ENCODE assay signal across 8 mouse cellular contexts in the genomic region with DNA sequence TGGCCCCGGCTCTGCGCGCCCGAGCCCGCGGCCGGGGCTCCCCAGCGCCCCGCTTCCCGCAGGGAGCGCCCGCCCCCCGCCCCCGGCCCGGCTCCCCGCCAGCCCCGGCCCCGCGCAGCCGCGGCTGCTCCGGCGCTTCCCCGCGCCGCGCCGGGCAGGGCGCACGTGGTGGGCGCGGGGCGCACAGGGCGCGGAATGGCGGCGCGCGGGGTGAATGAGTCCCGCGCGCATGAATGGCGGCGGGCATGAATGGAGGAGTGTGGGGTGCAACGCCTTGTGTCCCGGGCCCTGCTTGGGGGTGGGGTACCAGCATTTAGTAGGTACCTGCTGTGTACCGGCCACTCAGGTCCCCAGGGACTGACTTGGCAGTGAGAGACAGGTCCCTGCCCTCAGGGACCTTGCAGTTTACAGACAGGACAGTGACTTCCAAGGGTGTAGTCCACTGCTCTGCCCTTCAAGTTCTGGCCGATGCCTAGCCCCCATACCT. TPM values are rescaled to one million over a fixed set of nuclear protein-coding genes. Genes with fewer than 3 reads are reported as not detected.
DNase-seq lines count a peak whose midpoint lies in the region; ATAC-seq and TF ChIP-seq lines count a peak whose summit lies in the region.

A gene (minus strand): TSS at position 51 of the 487 bp plus-strand sequence.

- TF ChIP-seq EP300 in liver, postnatal 0 days (IDR thresholded peaks at IDR 0.05; ENCODE audit: low read depth): no peak

- H3K36me3 ChIP-seq in megakaryocyte, embryonic 14.5 days (replicated peaks; ENCODE audit: low read length): no peaks in the 10 kb centered on the region
- no peaks in the 10 kb centered on the region for H3K36me3 ChIP-seq in hindbrain, embryonic 15.5 days
- H3K36me3 ChIP-seq in liver, postnatal 0 days (replicated peaks; ENCODE audit: insufficient read depth, low read length): no peaks in the 10 kb centered on the region

- ATAC-seq in megakaryocyte, adult 5-6 weeks (ENCODE audit: poor library complexity, severe bottlenecking): no peak
- peak; percentile 67; the same call in 1 of the 2 replicates for ATAC-seq in hindbrain, embryonic 15.5 days (ENCODE audit: low FRiP score, low read depth)
- ATAC-seq in liver, postnatal 0 days: peak; percentile 19; the same call in 1 of the 2 replicates

- peak within 1 kb of the TSS; percentile 78 for H3K27ac ChIP-seq in hindbrain, embryonic 15.5 days (replicated peaks)
- H3K27ac ChIP-seq in liver, postnatal 0 days (ENCODE audit: low read depth): no peak within 1 kb of the TSS

- H3K4me3 ChIP-seq in megakaryocyte, embryonic 14.5 days (replicated peaks): peak within 1 kb of the TSS; percentile 83
- H3K4me3 ChIP-seq in hindbrain, embryonic 15.5 days: peak within 1 kb of the TSS; percentile 64
- peak within 1 kb of the TSS; percentile 44 for H3K4me3 ChIP-seq in liver, postnatal 0 days (ENCODE audit: low read depth, low read length)

- WGBS in hindbrain, embryonic 15.5 days: 4% methylated on average over 21 of the region's 48 CpGs
- WGBS in liver, postnatal 0 days (ENCODE audit: insufficient replicate concordance): 3% methylated on average over 32 of the region's 48 CpGs

- peak; percentile 30 for DNase-seq in embryo, embryonic 10 days (ENCODE audit: low spot score)
- no peak for DNase-seq in embryo, embryonic 9.5 days (ENCODE audit: extremely low spot score)
- DNase-seq in liver, postnatal 0 days: no peak
- DNase-seq in cerebellum, postnatal 14 days: no peak
- no peak for DNase-seq in yolk sac, embryonic 10.5 days (ENCODE audit: low spot score)

- no peak for TF ChIP-seq CTCF in liver, postnatal 0 days (IDR thresholded peaks at IDR 0.05; ENCODE audit: low read depth)

- peak within 1 kb of the TSS; percentile 78 for H3K9ac ChIP-seq in hindbrain, embryonic 15.5 days
- H3K9ac ChIP-seq in liver, postnatal 0 days (replicated peaks): 0 out of 2 replicates have a peak within 1 kb of the TSS, but pooled peaks have one; percentile 30

- no peaks in the 10 kb centered on the region for H3K9me3 ChIP-seq in megakaryocyte, embryonic 14.5 days
- no peaks in the 10 kb centered on the region for H3K9me3 ChIP-seq in hindbrain, embryonic 15.5 days
- H3K9me3 ChIP-seq in liver, postnatal 0 days (ENCODE audit: low read length): no peaks in the 10 kb centered on the region

- peaks cover 7% of the 10 kb centered on the region; the same call in 1 of the 2 replicates for H3K4me1 ChIP-seq in megakaryocyte, embryonic 14.5 days
- peaks cover 18% of the 10 kb centered on the region for H3K4me1 ChIP-seq in hindbrain, embryonic 15.5 days (replicated peaks)
- peaks cover 3% of the 10 kb centered on the region; the same call in 1 of the 2 replicates for H3K4me1 ChIP-seq in liver, postnatal 0 days (ENCODE audit: insufficient read depth)

- H3K4me2 ChIP-seq in hindbrain, embryonic 15.5 days: peak within 1 kb of the TSS; percentile 96
- peak within 1 kb of the TSS; percentile 72 for H3K4me2 ChIP-seq in liver, postnatal 0 days (ENCODE audit: low read depth, low read length)

- H3K27me3 ChIP-seq in megakaryocyte, embryonic 14.5 days (replicated peaks): peaks cover 63% of the 10 kb centered on the region
- no peaks in the 10 kb centered on the region for H3K27me3 ChIP-seq in hindbrain, embryonic 15.5 days
- H3K27me3 ChIP-seq in liver, postnatal 0 days (ENCODE audit: insufficient read depth, low read length): peaks cover 19% of the 10 kb centered on the region

RNA-seq across cellular contexts. Expression of the gene that starts here (rescaled TPM):
- polyA plus RNA-seq in megakaryocyte, embryonic 14.5 days (2012; ENCODE audit: insufficient read depth, low replicate concordance): 0.41 TPM in 1 of 2 replicates, not detected in the other
- not detected in 2 replicates for total RNA-seq in megakaryocyte, adult 5-6 weeks (2015)
- total RNA-seq in megakaryocyte, adult 5-6 weeks (2017): not detected in 2 replicates
- polyA plus RNA-seq in hindbrain, embryonic 15.5 days (2015; fragmentation: Nextera tagmentation; extraction: Ambion mirVana): 31.0 and 37.3 TPM in 2 replicates
- 0.24 and 0.27 TPM in 2 replicates for polyA plus RNA-seq in liver, postnatal 0 days (2015; fragmentation: Nextera tagmentation; extraction: Ambion mirVana)

Comparison
In these comparisons a context has a peak if more than half of its experiments do, and no peak if none do; other contexts are left out.
1. RNA of the gene that starts here (polyA plus RNA-seq): 31.0 to 37.3 TPM in hindbrain, embryonic 15.5 days; 0.41 TPM in megakaryocyte, embryonic 14.5 days and 0.24 to 0.27 TPM in liver, postnatal 0 days; every median in the first group is over 10 times any median in the second.
2. Peak in ATAC-seq, H3K4me3 ChIP-seq, H3K9ac ChIP-seq and H3K4me2 ChIP-seq in liver, postnatal 0 days; RNA of the gene not detected or under 1 TPM.
3. Peak in every context shown above with its lines, with median percentiles within 50 percentile points of each other: H3K4me3 ChIP-seq.